Mouse (Mus musculus) cerebellum, adult 2 months (tissue): ENCODE measurements at regions not wholly inside any gene's neighbourhood (a gene's known extent, or its start where the extent isn't known, plus 50 kb on each side); places are given as distances from the start of the nearest gene placed in this dataset.

Experiments used
- CTCF ChIP-seq: fragments of 200-500 bp; IDR thresholded peaks from 2 replicates; pipeline ENCODE4 v1.5.1; 2011; ENCODE audit warnings: low read depth, mild to moderate bottlenecking, control low read depth, low read length, moderate library complexity, borderline replicate concordance; ENCODE audit not compliant: insufficient read depth
- POLR2A ChIP-seq: fragments of 200-500 bp; IDR thresholded peaks from 2 replicates; pipeline ENCODE4 v1.6.1; 2011; ENCODE audit warnings: low read length, control low read depth, borderline replicate concordance; ENCODE audit not compliant: insufficient read depth

DNA sequence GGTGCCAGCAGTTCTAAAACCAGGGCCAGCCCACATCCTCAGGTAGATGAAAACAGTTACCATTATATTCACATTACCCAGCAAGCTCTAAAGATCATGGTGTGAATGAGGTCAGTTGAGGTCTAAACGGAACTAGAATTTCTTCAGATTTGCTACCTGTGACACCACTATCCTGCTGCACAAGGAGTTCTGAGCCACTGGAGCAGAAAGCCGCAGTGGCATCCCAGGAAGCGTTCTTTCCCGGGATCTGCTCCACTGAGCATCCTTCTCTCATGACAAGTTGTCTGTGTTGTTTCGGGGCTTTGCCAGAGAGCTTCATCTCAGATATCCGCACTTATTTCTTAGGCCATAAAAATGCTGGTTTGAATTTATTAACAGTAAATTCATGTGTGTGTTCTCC, 103.7 kb upstream of the Ccdc122 start:
- no peak for TF ChIP-seq CTCF
- TF ChIP-seq POLR2A = no peak
